Mouse (Mus musculus) kidney, embryonic 14.5 days (tissue): ENCODE results near the gene Lsm7. TPM values are rescaled to one million over a fixed set of nuclear protein-coding genes. Genes with fewer than 3 reads are reported as not detected.
A peak's percentile ranks its signal among the peaks of the same experiment; 100 is the strongest.

ENCODE experiments used
- ATAC-seq: fragments of 200-750 bp; cut with Nextera tagmentation; 2 replicates; pipeline ENCODE4 v1.8.0; 2017; ENCODE audit warnings: moderate number of reproducible peaks, mild to moderate bottlenecking, moderate TSS enrichment, moderate library complexity; ENCODE audit not compliant: low FRiP score, low TSS enrichment
- H3K27ac ChIP-seq: fragments of 300-500 bp; sonication (generic); 2 replicates; pipeline ENCODE4 v1.5.1; 2014; ENCODE audit warnings: low read depth, mild to moderate bottlenecking, low read length, moderate library complexity, mixed read lengths
- H3K27me3 ChIP-seq: fragments of 300-500 bp; sonication (generic); 2 replicates; pipeline ENCODE4 v1.6.1; 2014; ENCODE audit warnings: mild to moderate bottlenecking, low read length; ENCODE audit not compliant: control insufficient read depth, insufficient read depth
- H3K36me3 ChIP-seq: fragments of 300-500 bp; sonication (generic); 2 replicates; pipeline ENCODE4 v1.6.1; 2014; ENCODE audit warnings: low read length, mixed read lengths; ENCODE audit not compliant: control insufficient read depth, insufficient read depth
- H3K4me1 ChIP-seq: fragments of 300-500 bp; sonication (generic); 2 replicates; pipeline ENCODE4 v1.6.1; 2014; ENCODE audit warnings: low read length, mixed read lengths; ENCODE audit not compliant: control insufficient read depth, insufficient read depth
- H3K4me2 ChIP-seq: fragments of 300-500 bp; sonication (generic); replicated peaks from 2 replicates; pipeline ENCODE4 v1.6.1; 2014; ENCODE audit warnings: low read depth, mild to moderate bottlenecking, low read length
- H3K4me3 ChIP-seq: fragments of 300-500 bp; sonication (generic); 2 replicates; pipeline ENCODE4 v1.5.1; 2014; ENCODE audit warnings: mild to moderate bottlenecking, low read length
- H3K9ac ChIP-seq: fragments of 300-500 bp; sonication (generic); 2 replicates; pipeline ENCODE4 v1.6.1; 2014; ENCODE audit warnings: low read depth, mild to moderate bottlenecking, low read length, moderate library complexity
- H3K9me3 ChIP-seq: fragments of 300-500 bp; sonication (generic); 2 replicates; pipeline ENCODE4 v1.6.1; 2016; ENCODE audit warnings: low read length; ENCODE audit not compliant: control insufficient read depth
- WGBS: fragments of 180-500 bp; shearing (Covaris S2); extraction: QIAGEN DNeasy Blood & Tissue Kit; methylation state at CpG from one replicate; pipeline ENCODE4 v1.1.7; 2014; 5-methylcytosine and 5-hydroxymethylcytosine counted together
- polyA plus RNA-seq: library from polyadenylated mRNA; unstranded; fragments of >200 nt; fragmentation: Nextera tagmentation; extraction: Ambion mirVana; gene quantifications from 2 replicates; pipeline ENCODE4 v1.2.1, GENCODE M21; 2014

The Lsm7 gene
- polyA plus RNA-seq, 1 experiment from 2014 or later: 365 TPM

- Histone ChIP-seq H3K27ac (no peak overlapping the region), H3K4me1 (peaks cover 18% of the 10 kb centered on the region), H3K4me3 (no peak overlapping the region)
Measured at GRCm38 (mm10) chr10:80858350-80858935, 3.4 kb upstream of the Lsm7 start.

GRCm38 (mm10) chr10:80857848-80858247, 2.8 kb upstream of the Lsm7 start:
- Histone ChIP-seq H3K9ac (peak overlapping the region; percentile 34; the same call in 1 of the 2 replicates), H3K4me1 (peaks cover 18% of the 10 kb centered on the region), H3K9me3 (no peaks in the 10 kb centered on the region), H3K4me3 (no peak overlapping the region), H3K36me3 (peaks cover 23% of the 10 kb centered on the region), H3K27ac (no peak overlapping the region), H3K27me3 (no peaks in the 10 kb centered on the region), H3K4me2 (no peak overlapping the region)
- 63% methylated on average over 3 of the region's 3 CpGs for WGBS
- no peak for ATAC-seq

More at GRCm38 (mm10) chr10:80858350-80858935, 3.4 kb upstream of the Lsm7 start:
- Histone ChIP-seq H3K27me3 (no peaks in the 10 kb centered on the region), H3K36me3 (peaks cover 23% of the 10 kb centered on the region), H3K9me3 (no peaks in the 10 kb centered on the region), H3K4me2 (no peak overlapping the region), H3K9ac (no peak overlapping the region)
- ATAC-seq: no peak
- WGBS: 72% methylated on average over 7 of the region's 7 CpGs

GRCm38 (mm10) chr10:80857386-80857785, 2.4 kb upstream of the Lsm7 start:
- H3K9me3 ChIP-seq: no peaks in the 10 kb centered on the region
- H3K36me3 ChIP-seq: peaks cover 21% of the 10 kb centered on the region
- H3K4me3 ChIP-seq: no peak overlapping the region
- no peak overlapping the region for H3K27ac ChIP-seq
- no peaks in the 10 kb centered on the region for H3K27me3 ChIP-seq
- ATAC-seq: no peak
- H3K4me2 ChIP-seq: no peak overlapping the region
- peak overlapping the region; percentile 34; the same call in 1 of the 2 replicates for H3K9ac ChIP-seq
- peaks cover 18% of the 10 kb centered on the region for H3K4me1 ChIP-seq
- WGBS: 78% methylated on average over 8 of the region's 8 CpGs

- Histone ChIP-seq H3K36me3 (peaks cover 23% of the 10 kb centered on the region), H3K27me3 (no peaks in the 10 kb centered on the region), H3K9me3 (no peaks in the 10 kb centered on the region), H3K27ac (no peak overlapping the region), H3K4me1 (peaks cover 18% of the 10 kb centered on the region), H3K9ac (no peak overlapping the region), H3K4me3 (no peak overlapping the region), H3K4me2 (no peak overlapping the region)
- ATAC-seq: no peak
- WGBS: 78% methylated on average over 5 of the region's 5 CpGs
Measured at GRCm38 (mm10) chr10:80856908-80857307, 1.9 kb upstream of the Lsm7 start.

- ATAC-seq: no peak
- H3K9ac ChIP-seq: peak overlapping the region; percentile 77; the same call in 1 of the 2 replicates
- no peaks in the 10 kb centered on the region for H3K9me3 ChIP-seq
- 74% methylated on average over 3 of the region's 3 CpGs for WGBS
- H3K36me3 ChIP-seq: peaks cover 23% of the 10 kb centered on the region
- peak overlapping the region; percentile 79; the same call in 1 of the 2 replicates for H3K4me3 ChIP-seq
- H3K27ac ChIP-seq: no peak overlapping the region
- H3K4me2 ChIP-seq: peak overlapping the region; percentile 98
- no peaks in the 10 kb centered on the region for H3K27me3 ChIP-seq
- peaks cover 18% of the 10 kb centered on the region for H3K4me1 ChIP-seq
Measured at GRCm38 (mm10) chr10:80856267-80856666, 1.3 kb upstream of the Lsm7 start.

- H3K4me3 ChIP-seq: peak overlapping the region; percentile 79
- no peaks in the 10 kb centered on the region for H3K27me3 ChIP-seq
- H3K4me2 ChIP-seq: peak overlapping the region; percentile 98
- H3K9me3 ChIP-seq: no peaks in the 10 kb centered on the region
- ATAC-seq: peak; percentile 10; the same call in 1 of the 2 replicates
- peak overlapping the region; percentile 77 for H3K9ac ChIP-seq
- H3K4me1 ChIP-seq: peaks cover 18% of the 10 kb centered on the region
- no peak overlapping the region for H3K27ac ChIP-seq
- WGBS: 26% methylated on average over 11 of the region's 11 CpGs
- H3K36me3 ChIP-seq: peaks cover 22% of the 10 kb centered on the region
Measured at GRCm38 (mm10) chr10:80855749-80856073, 702 bp upstream of the Lsm7 start.

GRCm38 (mm10) chr10:80848571-80848970, 6.4 kb downstream of the Lsm7 start:
- peaks cover 23% of the 10 kb centered on the region for H3K27me3 ChIP-seq
- H3K4me2 ChIP-seq: no peak overlapping the region
- no peak overlapping the region for H3K4me3 ChIP-seq
- WGBS: 8% methylated on average over 10 of the region's 10 CpGs
- peaks cover 21% of the 10 kb centered on the region for H3K36me3 ChIP-seq
- H3K9ac ChIP-seq: no peak overlapping the region
- no peak overlapping the region for H3K27ac ChIP-seq
- peak; percentile 18; the same call in 1 of the 2 replicates for ATAC-seq
- peaks cover 6% of the 10 kb centered on the region; the same call in 1 of the 2 replicates for H3K4me1 ChIP-seq
- no peaks in the 10 kb centered on the region for H3K9me3 ChIP-seq

- peaks cover 43% of the 10 kb centered on the region for H3K27me3 ChIP-seq
- no peak overlapping the region for H3K4me2 ChIP-seq
- H3K36me3 ChIP-seq: no peaks in the 10 kb centered on the region; the same call in 1 of the 2 replicates
- no peak overlapping the region for H3K4me3 ChIP-seq
- no peak for ATAC-seq
- H3K4me1 ChIP-seq: peaks cover 9% of the 10 kb centered on the region
- H3K27ac ChIP-seq: no peak overlapping the region
- no peak overlapping the region for H3K9ac ChIP-seq
- WGBS: 76% methylated on average over 12 of the region's 12 CpGs
- H3K9me3 ChIP-seq: no peaks in the 10 kb centered on the region
Measured at GRCm38 (mm10) chr10:80845732-80846131, 9.3 kb downstream of the Lsm7 start.

GRCm38 (mm10) chr10:80845055-80845693, 9.8 kb downstream of the Lsm7 start:
- WGBS: 60% methylated on average over 8 of the region's 8 CpGs
- Histone ChIP-seq H3K9ac (no peak overlapping the region), H3K36me3 (no peaks in the 10 kb centered on the region; the same call in 1 of the 2 replicates), H3K27ac (no peak overlapping the region), H3K27me3 (peaks cover 43% of the 10 kb centered on the region), H3K9me3 (no peaks in the 10 kb centered on the region), H3K4me2 (no peak overlapping the region), H3K4me1 (peaks cover 9% of the 10 kb centered on the region), H3K4me3 (no peak overlapping the region)
- ATAC-seq: no peak
